ENCODE assay signal across 9 mouse cellular contexts in the genomic region with DNA sequence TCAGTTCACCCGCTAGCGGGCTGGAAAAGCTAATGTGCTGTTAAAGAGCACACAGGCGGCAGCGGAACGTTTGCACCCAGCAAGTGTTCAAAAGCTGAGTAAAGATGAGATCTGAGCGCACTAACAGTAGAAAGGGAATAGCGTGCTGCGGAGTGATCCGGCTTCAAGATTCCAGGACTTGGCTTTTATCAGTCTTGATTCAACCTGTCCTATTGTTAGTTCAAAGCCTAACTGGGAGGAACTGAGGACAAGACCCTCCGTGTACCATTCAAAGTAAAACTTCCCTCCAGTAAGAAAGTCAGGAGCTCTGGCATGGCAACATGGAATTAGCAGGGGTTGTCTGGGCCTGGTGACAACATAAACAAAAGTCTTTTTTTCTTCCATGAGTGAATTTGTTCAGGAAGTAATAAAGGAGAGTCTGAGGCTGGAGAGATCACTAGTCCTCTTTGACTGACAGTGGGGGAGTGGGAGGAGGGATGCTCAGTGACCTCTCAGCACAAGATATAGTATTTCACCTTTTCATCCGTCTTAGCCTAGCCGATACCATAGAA. TPM values are rescaled to one million over a fixed set of nuclear protein-coding genes. Genes with fewer than 3 reads are reported as not detected.
DNase-seq lines count a peak whose midpoint lies in the region; ATAC-seq and TF ChIP-seq lines count a peak whose summit lies in the region.
"Had no signal": no experiment of that assay in that cellular context is flagged by ENCODE, and none has a peak within 500 bp of the region (broad histone marks: within the 10 kb centered on the region; RNA-seq: fewer than 3 reads in every experiment).

No protein-coding gene starts in this region.

- H3K4me2 ChIP-seq in embryonic facial prominence, embryonic 13.5 days: peak overlapping the region; percentile 100
- H3K4me2 ChIP-seq in kidney, embryonic 16.5 days (replicated peaks; ENCODE audit: low read depth, low read length): peak overlapping the region; percentile 96
- H3K4me2 ChIP-seq in midbrain, postnatal 0 days (ENCODE audit: low read depth, low read length, poor library complexity, severe bottlenecking): peak overlapping the region; percentile 94

- H3K27ac ChIP-seq in embryonic facial prominence, embryonic 13.5 days: no peak overlapping the region
- peak overlapping the region; percentile 52; the same call in 1 of the 2 replicates for H3K27ac ChIP-seq in kidney, embryonic 16.5 days (ENCODE audit: low read length)
- H3K27ac ChIP-seq in midbrain, postnatal 0 days (ENCODE audit: low read depth, low read length): no peak overlapping the region

- H3K36me3 ChIP-seq in embryonic facial prominence, embryonic 13.5 days: no peaks in the 10 kb centered on the region
- H3K36me3 ChIP-seq in kidney, embryonic 16.5 days (ENCODE audit: insufficient read depth, low read length): no peaks in the 10 kb centered on the region
- no peaks in the 10 kb centered on the region for H3K36me3 ChIP-seq in midbrain, postnatal 0 days (ENCODE audit: insufficient read depth, low read length)

- peaks cover 12% of the 10 kb centered on the region for H3K4me1 ChIP-seq in embryonic facial prominence, embryonic 13.5 days
- H3K4me1 ChIP-seq in kidney, embryonic 16.5 days (ENCODE audit: insufficient read depth, low read length): peaks cover 37% of the 10 kb centered on the region
- H3K4me1 ChIP-seq in midbrain, postnatal 0 days (ENCODE audit: insufficient read depth, low read length): peaks cover 3% of the 10 kb centered on the region; the same call in 1 of the 2 replicates

- peaks cover 15% of the 10 kb centered on the region; the same call in 1 of the 2 replicates for H3K27me3 ChIP-seq in embryonic facial prominence, embryonic 13.5 days
- no peaks in the 10 kb centered on the region for H3K27me3 ChIP-seq in kidney, embryonic 16.5 days (ENCODE audit: insufficient read depth, low read length)
- H3K27me3 ChIP-seq in midbrain, postnatal 0 days (ENCODE audit: insufficient read depth, low read length): no peaks in the 10 kb centered on the region
- H3K27me3 ChIP-seq: Patski had no signal

- no peak for TF ChIP-seq CTCF in midbrain, postnatal 0 days (IDR thresholded peaks at IDR 0.05)

- 0 out of 2 replicates have a peak overlapping the region, but pooled peaks have one; percentile 44 for H3K9ac ChIP-seq in embryonic facial prominence, embryonic 13.5 days
- H3K9ac ChIP-seq in kidney, embryonic 16.5 days (replicated peaks; ENCODE audit: low read length): peak overlapping the region; percentile 32; the same call in 1 of the 2 replicates
- no peak overlapping the region for H3K9ac ChIP-seq in midbrain, postnatal 0 days (replicated peaks; ENCODE audit: low read length, poor library complexity, severe bottlenecking)

- ATAC-seq in embryonic facial prominence, embryonic 13.5 days (ENCODE audit: insufficient number of reproducible peaks, insufficient read depth, low FRiP score, low TSS enrichment, low read depth): no peak
- peak; percentile 25 for ATAC-seq in kidney, embryonic 16.5 days (ENCODE audit: low FRiP score, low TSS enrichment)
- ATAC-seq in midbrain, postnatal 0 days (ENCODE audit: low FRiP score): no peak

- H3K4me3 ChIP-seq in embryonic facial prominence, embryonic 13.5 days: peak overlapping the region; percentile 68
- H3K4me3 ChIP-seq in kidney, embryonic 16.5 days (ENCODE audit: low read length): peak overlapping the region; percentile 78
- H3K4me3 ChIP-seq in midbrain, postnatal 0 days (ENCODE audit: low read depth, low read length): peak overlapping the region; percentile 73

- DNase-seq in layer of hippocampus, postnatal 10 days (ENCODE audit: low spot score in 2 of 2): peak; percentile 19 to 30
- no peak for DNase-seq in layer of hippocampus, postnatal 25 days (ENCODE audit: extremely low spot score in 1 of 2, low spot score in 1 of 2)
- peak; percentile 39 for DNase-seq in midbrain, postnatal 0 days (ENCODE audit: low spot score)
- no peak for DNase-seq in spleen, postnatal 10 days (ENCODE audit: low spot score in 2 of 2)
- DNase-seq in left cerebral cortex, adult 8-10 months (ENCODE audit: low spot score in 2 of 2): no peak
- no peak for DNase-seq in thymus, postnatal 36 days

- 4% methylated on average over 12 of the region's 12 CpGs for WGBS in embryonic facial prominence, embryonic 13.5 days
- 3% methylated on average over 12 of the region's 12 CpGs for WGBS in kidney, embryonic 16.5 days
- WGBS in midbrain, postnatal 0 days: 1% methylated on average over 12 of the region's 12 CpGs

- no peaks in the 10 kb centered on the region for H3K9me3 ChIP-seq in embryonic facial prominence, embryonic 13.5 days
- H3K9me3 ChIP-seq in kidney, embryonic 16.5 days (ENCODE audit: low read length): no peaks in the 10 kb centered on the region
- no peaks in the 10 kb centered on the region for H3K9me3 ChIP-seq in midbrain, postnatal 0 days (ENCODE audit: low read length)

RNA-seq across cellular contexts. Expression of a gene that starts 0.8 kb away (rescaled TPM):
- total RNA-seq in layer of hippocampus, postnatal 10 days (2021): 1 to 10 TPM; 6.0 to 9.6 TPM
- 1 to 10 TPM; 4.8 TPM for total RNA-seq in layer of hippocampus, postnatal 25 days (2021)
- polyA plus RNA-seq in embryonic facial prominence, embryonic 13.5 days (2015; fragmentation: Nextera tagmentation; extraction: Ambion mirVana): 2.4 and 3.0 TPM in 2 replicates
- polyA plus RNA-seq in kidney, embryonic 16.5 days (2015; fragmentation: Nextera tagmentation; extraction: Ambion mirVana): 11.4 and 12.1 TPM in 2 replicates
- total RNA-seq in midbrain, postnatal 0 days (2014; rRNA removed): 19.2 and 23.5 TPM in 2 replicates
- polyA plus RNA-seq in midbrain, postnatal 0 days (2015; fragmentation: Nextera tagmentation; extraction: Ambion mirVana): 5.4 and 5.6 TPM in 2 replicates
- 1 to 10 TPM; 4.5 to 6.7 (median 6.5) TPM for total RNA-seq in left cerebral cortex, adult 8-10 months (2022)

RNA-seq across cellular contexts. Expression of a gene that starts 29.2 kb away (rescaled TPM):
- 10 to 100 TPM; 11.7 to 14.0 TPM for total RNA-seq in layer of hippocampus, postnatal 10 days (2021)
- 10 to 100 TPM; 13.8 to 14.1 TPM for total RNA-seq in layer of hippocampus, postnatal 25 days (2021)
- polyA plus RNA-seq in embryonic facial prominence, embryonic 13.5 days (2015; fragmentation: Nextera tagmentation; extraction: Ambion mirVana): 8.6 and 8.9 TPM in 2 replicates
- 5.5 and 6.1 TPM in 2 replicates for polyA plus RNA-seq in kidney, embryonic 16.5 days (2015; fragmentation: Nextera tagmentation; extraction: Ambion mirVana)
- total RNA-seq in midbrain, postnatal 0 days (2014; rRNA removed): 10.3 and 10.6 TPM in 2 replicates
- 10.9 and 11.6 TPM in 2 replicates for polyA plus RNA-seq in midbrain, postnatal 0 days (2015; fragmentation: Nextera tagmentation; extraction: Ambion mirVana)
- 10 to 100 TPM; 12.1 to 15.5 (median 13.4) TPM for total RNA-seq in left cerebral cortex, adult 8-10 months (2022)

Comparison
In these comparisons a context has a peak if more than half of its experiments do, and no peak if none do; other contexts are left out.
1. DNase-seq: peak in layer of hippocampus, postnatal 10 days (2 of 2) and midbrain, postnatal 0 days (single experiment); none in layer of hippocampus, postnatal 25 days (0 of 2), spleen, postnatal 10 days (0 of 2), left cerebral cortex, adult 8-10 months (0 of 2) and thymus, postnatal 36 days (0 of 2).
2. Peak in every context shown above with its lines, with median percentiles within 50 percentile points of each other: H3K4me2 ChIP-seq and H3K4me3 ChIP-seq.